Mouse (Mus musculus) thymus, adult 2 months (tissue): ENCODE measurements at regions not wholly inside any gene's neighbourhood (a gene's known extent, or its start where the extent isn't known, plus 50 kb on each side); places are given as distances from the start of the nearest gene placed in this dataset.

ENCODE experiments used
- CTCF ChIP-seq: fragments of 200-500 bp; IDR thresholded peaks from 2 replicates; pipeline ENCODE4 v1.5.1; 2012; ENCODE audit warnings: mild to moderate bottlenecking, control low read depth, low read length, moderate library complexity, borderline replicate concordance; ENCODE audit not compliant: control insufficient read depth, poor library complexity, insufficient read depth; ENCODE audit errors: extremely low read depth
- POLR2A ChIP-seq: fragments of 200-500 bp; IDR thresholded peaks from 2 replicates; pipeline ENCODE4 v1.6.1; 2012; ENCODE audit warnings: mild to moderate bottlenecking, low read length, control low read depth, moderate library complexity; ENCODE audit not compliant: control insufficient read depth, poor library complexity, insufficient read depth; ENCODE audit errors: extremely low read depth

DNA sequence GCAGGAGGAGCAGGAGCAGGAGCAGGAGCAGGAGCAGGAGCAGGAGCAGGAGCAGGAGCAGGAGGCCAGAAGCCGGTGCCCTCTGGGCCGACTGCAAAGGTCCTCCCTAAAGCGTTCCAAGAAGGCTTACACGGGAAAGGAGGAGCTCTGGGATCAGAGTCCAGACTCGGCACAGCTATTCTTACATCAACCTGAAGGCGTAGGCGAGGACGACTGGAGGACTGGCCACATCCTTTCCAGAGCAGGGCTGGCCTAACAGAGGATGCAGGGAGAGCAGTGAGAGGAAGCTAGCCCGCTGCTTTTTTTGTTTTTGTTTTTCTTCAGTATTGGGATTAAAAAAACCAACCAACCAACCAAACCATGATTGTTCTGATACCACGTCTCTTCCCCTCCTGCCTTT, 151.5 kb upstream of the Ctnnb1 start:
- TF ChIP-seq CTCF = no peak
- TF ChIP-seq POLR2A = no peak
